Comparison of ENCODE assay signal across 7 mouse cellular contexts in genomic region chr8:126921432-126921831, GRCm38 (mm10).
"Had no signal": no experiment of that assay in that cellular context is flagged by ENCODE, and none has a peak within 500 bp of the region (broad histone marks: within the 10 kb centered on the region; RNA-seq: fewer than 3 reads in every experiment).

No protein-coding gene starts in this region.

- H3K27ac ChIP-seq: liver, embryonic 12.5 days; liver, embryonic 15.5 days; neural tube, embryonic 13.5 days had no signal

- H3K4me3 ChIP-seq: intestine, embryonic 15.5 days; kidney, embryonic 15.5 days; left cerebral cortex, adult 2 months; limb, embryonic 13.5 days; liver, embryonic 12.5 days; liver, embryonic 15.5 days; neural tube, embryonic 13.5 days had no signal

- H3K9me3 ChIP-seq: intestine, embryonic 15.5 days; kidney, embryonic 15.5 days; limb, embryonic 13.5 days; liver, embryonic 12.5 days; liver, embryonic 15.5 days; neural tube, embryonic 13.5 days had no signal

- H3K36me3 ChIP-seq: intestine, embryonic 15.5 days; liver, embryonic 12.5 days; liver, embryonic 15.5 days had no signal

- H3K9ac ChIP-seq: intestine, embryonic 15.5 days; kidney, embryonic 15.5 days; limb, embryonic 13.5 days; liver, embryonic 12.5 days; liver, embryonic 15.5 days; neural tube, embryonic 13.5 days had no signal

- H3K4me2 ChIP-seq: intestine, embryonic 15.5 days; kidney, embryonic 15.5 days; limb, embryonic 13.5 days; liver, embryonic 12.5 days; liver, embryonic 15.5 days; neural tube, embryonic 13.5 days had no signal

- H3K27me3 ChIP-seq: intestine, embryonic 15.5 days; kidney, embryonic 15.5 days; limb, embryonic 13.5 days; liver, embryonic 12.5 days; liver, embryonic 15.5 days; neural tube, embryonic 13.5 days had no signal
